In the genomic region with DNA sequence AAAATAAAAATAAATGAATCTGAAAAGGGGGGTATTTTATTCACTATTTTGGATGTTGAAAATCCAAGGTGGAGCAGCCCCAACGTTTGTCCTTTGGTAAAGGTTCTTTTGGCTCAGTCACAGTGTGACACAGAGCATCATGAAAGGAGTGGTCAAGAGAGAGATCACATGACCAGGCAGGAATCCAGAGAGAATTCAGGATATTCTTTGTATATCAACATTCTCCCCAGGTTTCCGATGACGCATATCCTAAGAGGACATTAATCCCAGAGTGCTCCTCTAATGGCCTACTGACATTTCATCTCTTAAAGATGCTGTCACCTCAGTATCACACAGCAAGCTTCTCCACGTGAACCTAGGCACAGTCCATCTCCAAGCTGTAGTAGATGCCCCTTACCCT, we compare ENCODE assay signal across 25 mouse cellular contexts. TPM values are rescaled to one million over a fixed set of nuclear protein-coding genes. Genes with fewer than 3 reads are reported as not detected.
A peak's percentile ranks its signal among the peaks of the same experiment; 100 is the strongest.
DNase-seq lines count a peak whose midpoint lies in the region; ATAC-seq and TF ChIP-seq lines count a peak whose summit lies in the region.
"Had no signal": no experiment of that assay in that cellular context is flagged by ENCODE, and none has a peak within 500 bp of the region (broad histone marks: within the 10 kb centered on the region; RNA-seq: fewer than 3 reads in every experiment).

No protein-coding gene starts in this region.

- no peak for TF ChIP-seq POLR2A in lung, adult 2 months (IDR thresholded peaks at IDR 0.05; ENCODE audit: borderline replicate concordance, extremely low read depth, low read depth, low read length)

- no peaks in the 10 kb centered on the region for H3K4me1 ChIP-seq in heart, embryonic 10.5 days
- H3K4me1 ChIP-seq in lung, adult 2 months (ENCODE audit: control insufficient read depth, insufficient read depth, low read length): no peaks in the 10 kb centered on the region
- no peaks in the 10 kb centered on the region for H3K4me1 ChIP-seq in midbrain, embryonic 14.5 days (ENCODE audit: control insufficient read depth, insufficient read depth, low read length)
- H3K4me1 ChIP-seq: embryonic facial prominence, embryonic 10.5 days; embryonic facial prominence, embryonic 12.5 days; forebrain, embryonic 13.5 days; forebrain, embryonic 15.5 days had no signal

- intact Hi-C loops in heart, postnatal 36 days (cut with DNase I): no loop called here

- H3K9me3 ChIP-seq in heart, embryonic 10.5 days: no peaks in the 10 kb centered on the region
- H3K9me3 ChIP-seq in midbrain, embryonic 14.5 days (ENCODE audit: control insufficient read depth, low read length): no peaks in the 10 kb centered on the region
- H3K9me3 ChIP-seq: embryonic facial prominence, embryonic 10.5 days; embryonic facial prominence, embryonic 12.5 days; forebrain, embryonic 13.5 days; forebrain, embryonic 15.5 days; G1E had no signal

- H3K27ac ChIP-seq in heart, embryonic 10.5 days: no peak overlapping the region
- H3K27ac ChIP-seq in midbrain, embryonic 14.5 days (replicated peaks; ENCODE audit: low read depth, low read length): no peak overlapping the region
- H3K27ac ChIP-seq: embryonic facial prominence, embryonic 10.5 days; embryonic facial prominence, embryonic 12.5 days; forebrain, embryonic 13.5 days; forebrain, embryonic 15.5 days had no signal

- H3K9ac ChIP-seq in midbrain, embryonic 14.5 days (replicated peaks; ENCODE audit: low read length): no peak overlapping the region
- H3K9ac ChIP-seq: embryonic facial prominence, embryonic 12.5 days; forebrain, embryonic 13.5 days; forebrain, embryonic 15.5 days had no signal

- peak; percentile 16 for DNase-seq in heart, embryonic 10.5 days (ENCODE audit: low spot score)
- DNase-seq in heart, postnatal 36 days: no peak
- DNase-seq in lung, postnatal 10 days: peak; percentile 56
- no peak for DNase-seq in lung, adult 2 months
- peak; percentile 60 for DNase-seq in lung, postnatal 36 days
- DNase-seq in midbrain, embryonic 14.5 days: no peak
- DNase-seq: adrenal gland, adult 8-10 months; adrenal gland, postnatal 14 days; adrenal gland, postnatal 36 days; B cell, adult 2 months; cerebellum, adult 11-12 months; cerebellum, adult 2 months; cerebellum, adult 9-10 months; cerebellum, postnatal 10 days; cerebellum, postnatal 25 days had no signal

- no peak for TF ChIP-seq CTCF in lung, adult 2 months (IDR thresholded peaks at IDR 0.05; ENCODE audit: insufficient read depth, low read length)

- no peak overlapping the region for H3K4me3 ChIP-seq in heart, embryonic 10.5 days
- no peak overlapping the region for H3K4me3 ChIP-seq in lung, adult 2 months (replicated peaks; ENCODE audit: extremely low read depth, low read depth, low read length)
- H3K4me3 ChIP-seq in midbrain, embryonic 14.5 days (replicated peaks; ENCODE audit: low read depth, low read length): no peak overlapping the region
- H3K4me3 ChIP-seq: embryonic facial prominence, embryonic 10.5 days; embryonic facial prominence, embryonic 12.5 days; forebrain, embryonic 13.5 days; forebrain, embryonic 15.5 days had no signal

- H3K36me3 ChIP-seq in heart, embryonic 10.5 days: peaks cover 97% of the 10 kb centered on the region
- H3K36me3 ChIP-seq in midbrain, embryonic 14.5 days (ENCODE audit: control insufficient read depth, insufficient read depth, low read length): peaks cover 91% of the 10 kb centered on the region

- no peak overlapping the region for H3K4me2 ChIP-seq in midbrain, embryonic 14.5 days (ENCODE audit: low read length)
- H3K4me2 ChIP-seq: embryonic facial prominence, embryonic 12.5 days; forebrain, embryonic 13.5 days; forebrain, embryonic 15.5 days had no signal

- no peaks in the 10 kb centered on the region for H3K27me3 ChIP-seq in heart, embryonic 10.5 days (ENCODE audit: insufficient read depth, poor library complexity, severe bottlenecking)
- no peaks in the 10 kb centered on the region for H3K27me3 ChIP-seq in midbrain, embryonic 14.5 days (ENCODE audit: control insufficient read depth, insufficient read depth, low read length)
- H3K27me3 ChIP-seq: CH12.LX; embryonic facial prominence, embryonic 12.5 days; forebrain, embryonic 13.5 days; forebrain, embryonic 15.5 days; Patski had no signal

- ATAC-seq in midbrain, embryonic 14.5 days (ENCODE audit: low FRiP score, low TSS enrichment): no peak
- ATAC-seq: activated CD4-positive, CD25-positive, alpha-beta regulatory T cell, adult 4 months; CD4-positive, CD25-positive, alpha-beta regulatory T cell, adult 4 months; forebrain, embryonic 13.5 days; forebrain, embryonic 15.5 days; Patski had no signal

- 83% methylated on average over 4 of the region's 4 CpGs for WGBS in heart, embryonic 10.5 days
- 56% methylated on average over 4 of the region's 4 CpGs for WGBS in lung, adult 2 months
- 90% methylated on average over 4 of the region's 4 CpGs for WGBS in midbrain, embryonic 14.5 days

RNA-seq across cellular contexts. Expression of gene Ncstn, which starts 21.0 kb away (rescaled TPM):
- polyA plus RNA-seq in heart, embryonic 10.5 days (2016; fragmentation: Nextera tagmentation; extraction: Ambion mirVana): 107 and 124 TPM in 2 replicates
- total RNA-seq in heart, postnatal 36 days (2021): 10 to 100 TPM; 45.5 to 50.1 TPM
- polyA plus RNA-seq in lung, adult 2 months (2012; rRNA removed): 80.1 and 95.0 TPM in 2 replicates
- 97.7 and 117 TPM in 2 replicates for polyA plus RNA-seq in midbrain, embryonic 14.5 days (2014; fragmentation: Nextera tagmentation; extraction: Ambion mirVana)

RNA-seq across cellular contexts. Expression of gene Copa, which starts 21.3 kb away (rescaled TPM):
- 188 and 218 TPM in 2 replicates for polyA plus RNA-seq in heart, embryonic 10.5 days (2016; fragmentation: Nextera tagmentation; extraction: Ambion mirVana)
- 100 to 1,000 TPM; 112 to 113 TPM for total RNA-seq in heart, postnatal 36 days (2021)
- 31.5 and 53.1 TPM in 2 replicates for polyA plus RNA-seq in lung, adult 2 months (2012; rRNA removed)
- polyA plus RNA-seq in midbrain, embryonic 14.5 days (2014; fragmentation: Nextera tagmentation; extraction: Ambion mirVana): 96.5 and 188 TPM in 2 replicates

RNA-seq across cellular contexts. Expression of gene Pex19, which starts 22.9 kb away (rescaled TPM):
- 154 and 161 TPM in 2 replicates for polyA plus RNA-seq in heart, embryonic 10.5 days (2016; fragmentation: Nextera tagmentation; extraction: Ambion mirVana)
- total RNA-seq in heart, postnatal 36 days (2021): 100 to 1,000 TPM; 125 to 136 TPM
- 47.4 and 63.0 TPM in 2 replicates for polyA plus RNA-seq in lung, adult 2 months (2012; rRNA removed)
- polyA plus RNA-seq in midbrain, embryonic 14.5 days (2014; fragmentation: Nextera tagmentation; extraction: Ambion mirVana): 122 and 156 TPM in 2 replicates

RNA-seq across cellular contexts. Expression of gene Dcaf8, which starts 44.3 kb away (rescaled TPM):
- polyA plus RNA-seq in heart, embryonic 10.5 days (2016; fragmentation: Nextera tagmentation; extraction: Ambion mirVana): 110 and 125 TPM in 2 replicates
- total RNA-seq in heart, postnatal 36 days (2021): 100 to 1,000 TPM; 124 to 129 TPM
- polyA plus RNA-seq in lung, adult 2 months (2012; rRNA removed): 58.0 and 74.9 TPM in 2 replicates
- polyA plus RNA-seq in midbrain, embryonic 14.5 days (2014; fragmentation: Nextera tagmentation; extraction: Ambion mirVana): 63.5 and 79.8 TPM in 2 replicates

RNA-seq across cellular contexts. Expression of gene Nhlh1, which starts 46.2 kb away (rescaled TPM):
- 0.09 TPM in 1 of 2 replicates, not detected in the other for polyA plus RNA-seq in heart, embryonic 10.5 days (2016; fragmentation: Nextera tagmentation; extraction: Ambion mirVana)
- not detected for total RNA-seq in heart, postnatal 36 days (2021)
- 0.05 TPM in 1 of 2 replicates, not detected in the other for polyA plus RNA-seq in lung, adult 2 months (2012; rRNA removed)
- 3.6 and 5.5 TPM in 2 replicates for polyA plus RNA-seq in midbrain, embryonic 14.5 days (2014; fragmentation: Nextera tagmentation; extraction: Ambion mirVana)
- total RNA-seq: adrenal gland, adult 18-20 months; adrenal gland, adult 8-10 months; adrenal gland, postnatal 14 days; adrenal gland, postnatal 36 days; CH12.LX; G1E had no signal
- polyA plus RNA-seq: activated CD4-positive, CD25-positive, alpha-beta regulatory T cell, adult 4 months; CD4-positive, CD25-positive, alpha-beta regulatory T cell, adult 4 months; Patski had no signal

Comparison
In these comparisons a context has a peak if more than half of its experiments do, and no peak if none do; other contexts are left out.
1. DNase-seq: peak in heart, embryonic 10.5 days (single experiment), lung, postnatal 10 days (single experiment) and lung, postnatal 36 days (single experiment); none in heart, postnatal 36 days (0 of 2), lung, adult 2 months (single experiment) and midbrain, embryonic 14.5 days (single experiment).